Mouse (Mus musculus): Measurements from ENCODE around the gene Pnkp.
A peak's percentile ranks its signal among the peaks of the same experiment; 100 is the strongest.

Gene Pnkp

GRCm38 (mm10) chr7:44853596-44854355, 3.2 kb upstream of the Pnkp start:
- no peak for DNase-seq

GRCm38 (mm10) chr7:44854356-44855031, 2.4 kb upstream of the Pnkp start:
- peak; percentile 82 for DNase-seq

- DNase-seq, result no peak
These were observed 1.9 kb upstream of the Pnkp start for GRCm38 (mm10) chr7:44855036-44855435.

- DNase-seq, result no peak
These were observed 548 bp upstream of the Pnkp start for GRCm38 (mm10) chr7:44856265-44856916.

GRCm38 (mm10) chr7:44857905-44858304, 966 bp downstream of the Pnkp start:
- DNase-seq, result no peak

GRCm38 (mm10) chr7:44859896-44860295, 3.0 kb downstream of the Pnkp start:
- no peak for DNase-seq

- no peak for DNase-seq
These were observed 3.9 kb downstream of the Pnkp start for GRCm38 (mm10) chr7:44860576-44861428.

- no peak for DNase-seq
These were observed 4.5 kb downstream of the Pnkp start for GRCm38 (mm10) chr7:44861429-44861816.

GRCm38 (mm10) chr7:44862434-44862833, 5.5 kb downstream of the Pnkp start:
- no peak for DNase-seq

- peak; percentile 32 for DNase-seq
These were observed 6.3 kb downstream of the Pnkp start for GRCm38 (mm10) chr7:44863210-44863609.

- peak; percentile 25 for DNase-seq
These were observed 7.1 kb downstream of the Pnkp start for GRCm38 (mm10) chr7:44863982-44864494.

GRCm38 (mm10) chr7:44864595-44865542, 7.9 kb downstream of the Pnkp start:
- peak; percentile 43 for DNase-seq

GRCm38 (mm10) chr7:44866276-44867009, 9.5 kb downstream of the Pnkp start:
- peak; percentile 46 for DNase-seq

GRCm38 (mm10) chr7:44867010-44867702, 10.2 kb downstream of the Pnkp start:
- no peak for DNase-seq

GRCm38 (mm10) chr7:44867802-44868201, 10.9 kb downstream of the Pnkp start:
- DNase-seq, result peak; percentile 16

- no peak for DNase-seq
These were observed 11.5 kb downstream of the Pnkp start for GRCm38 (mm10) chr7:44868465-44868864.

GRCm38 (mm10) chr7:44868919-44869696, 12.2 kb downstream of the Pnkp start:
- peak; percentile 56 for DNase-seq

- peak; percentile 90 for DNase-seq
These were observed 13.0 kb downstream of the Pnkp start, which contains the start of gene Ptov1 for GRCm38 (mm10) chr7:44869697-44870528. Gene Ptov1 (minus strand): TSS chr7:44869788.

Measured in cerebellum, adult 8-10 months (tissue).